Mouse (Mus musculus): ENCODE measurements around the gene Fam187b. TPM values are rescaled to one million over a fixed set of nuclear protein-coding genes. Genes with fewer than 3 reads are reported as not detected.

The Fam187b gene
- total and polyA plus RNA-seq, 2 experiments: 2.4 to 3.9 TPM

- WGBS: 52% methylated on average over 15 of the region's 15 CpGs
- peak overlapping the region; percentile 96 for H3K27ac ChIP-seq (replicated peaks; ENCODE audit: insufficient read depth, low read depth, low read length)
- H3K36me3 ChIP-seq (ENCODE audit: control insufficient read depth, insufficient read depth, low read length): peaks cover 8% of the 10 kb centered on the region; the same call in 1 of the 2 replicates
- peaks cover 20% of the 10 kb centered on the region for H3K79me2 ChIP-seq (ENCODE audit: control insufficient read depth, insufficient read depth, low read length)
- H3K4me3 ChIP-seq (ENCODE audit: insufficient read depth, low read depth, low read length): peak overlapping the region; percentile 82
- H3K4me1 ChIP-seq (ENCODE audit: control insufficient read depth, insufficient read depth, low read length): peaks cover 39% of the 10 kb centered on the region
- DNase-seq (ENCODE audit: extremely low read depth, low read depth, low spot score): no peak
- H3K27me3 ChIP-seq (ENCODE audit: control insufficient read depth, insufficient read depth, low read length): no peaks in the 10 kb centered on the region
- TF ChIP-seq CTCF (IDR thresholded peaks at IDR 0.05; ENCODE audit: low read depth, low read length) (no peak), POLR2A (IDR thresholded peaks at IDR 0.05; ENCODE audit: extremely low read depth, insufficient read depth, low read length) (no peak)
- H3K9ac ChIP-seq (ENCODE audit: low read depth, low read length): peak overlapping the region; percentile 98
Observed at GRCm38 (mm10) chr7:30971901-30972300, 1.7 kb upstream of the Fam187b start.

GRCm38 (mm10) chr7:30972426-30973250, 952 bp upstream of the Fam187b start:
- Histone ChIP-seq H3K4me1 (ENCODE audit: control insufficient read depth, insufficient read depth, low read length) (peaks cover 31% of the 10 kb centered on the region), H3K36me3 (ENCODE audit: control insufficient read depth, insufficient read depth, low read length) (peaks cover 8% of the 10 kb centered on the region; the same call in 1 of the 2 replicates), H3K27ac (replicated peaks; ENCODE audit: insufficient read depth, low read depth, low read length) (peak overlapping the region; percentile 96), H3K27me3 (ENCODE audit: control insufficient read depth, insufficient read depth, low read length) (no peaks in the 10 kb centered on the region), H3K4me3 (ENCODE audit: insufficient read depth, low read depth, low read length) (peak overlapping the region; percentile 82), H3K9ac (ENCODE audit: low read depth, low read length) (peak overlapping the region; percentile 98), H3K79me2 (ENCODE audit: control insufficient read depth, insufficient read depth, low read length) (peaks cover 20% of the 10 kb centered on the region)
- peak; percentile 64 for DNase-seq (ENCODE audit: extremely low read depth, low read depth, low spot score)
- TF ChIP-seq POLR2A (IDR thresholded peaks at IDR 0.05; ENCODE audit: extremely low read depth, insufficient read depth, low read length) (no peak), CTCF (IDR thresholded peaks at IDR 0.05; ENCODE audit: low read depth, low read length) (no peak)
- WGBS: 4% methylated on average over 41 of the region's 41 CpGs

GRCm38 (mm10) chr7:30973251-30973500, 414 bp upstream of the Fam187b start, which contains the start of gene Lsr:
TSS of gene Lsr (minus strand) at chr7:30973464.
- no peak for DNase-seq (ENCODE audit: extremely low read depth, low read depth, low spot score)
- peak; percentile 78 for TF ChIP-seq POLR2A (IDR thresholded peaks at IDR 0.05; ENCODE audit: extremely low read depth, insufficient read depth, low read length)
- TF ChIP-seq CTCF (IDR thresholded peaks at IDR 0.05; ENCODE audit: low read depth, low read length): no peak
- under 1% methylated on average over 19 of the region's 19 CpGs for whole genome bisulfite sequencing
- Histone ChIP-seq H3K79me2 (ENCODE audit: control insufficient read depth, insufficient read depth, low read length) (peaks cover 20% of the 10 kb centered on the region), H3K9ac (ENCODE audit: low read depth, low read length) (peak within 1 kb of the TSS; percentile 98), H3K27me3 (ENCODE audit: control insufficient read depth, insufficient read depth, low read length) (no peaks in the 10 kb centered on the region), H3K4me3 (ENCODE audit: insufficient read depth, low read depth, low read length) (peak within 1 kb of the TSS; percentile 82), H3K36me3 (ENCODE audit: control insufficient read depth, insufficient read depth, low read length) (peaks cover 8% of the 10 kb centered on the region; the same call in 1 of the 2 replicates), H3K4me1 (ENCODE audit: control insufficient read depth, insufficient read depth, low read length) (peaks cover 29% of the 10 kb centered on the region), H3K27ac (replicated peaks; ENCODE audit: insufficient read depth, low read depth, low read length) (peak within 1 kb of the TSS; percentile 96)

GRCm38 (mm10) chr7:30981703-30982102, 8.1 kb downstream of the Fam187b start:
- Histone ChIP-seq H3K36me3 (ENCODE audit: control insufficient read depth, insufficient read depth, low read length) (no peaks in the 10 kb centered on the region), H3K9ac (ENCODE audit: low read depth, low read length) (no peak overlapping the region)
- 91% methylated on average over 4 of the region's 4 CpGs for WGBS

GRCm38 (mm10) chr7:30985357-30985756, 11.8 kb downstream of the Fam187b start:
- peak overlapping the region; percentile 48; the same call in 1 of the 2 replicates for H3K9ac ChIP-seq (ENCODE audit: low read depth, low read length)
- H3K27me3 ChIP-seq (ENCODE audit: control insufficient read depth, insufficient read depth, low read length): no peaks in the 10 kb centered on the region
- H3K27ac ChIP-seq (replicated peaks; ENCODE audit: insufficient read depth, low read depth, low read length): peak overlapping the region; percentile 75
- H3K4me3 ChIP-seq (ENCODE audit: insufficient read depth, low read depth, low read length): no peak overlapping the region
- DNase-seq (ENCODE audit: extremely low read depth, low read depth, low spot score): peak; percentile 85
- WGBS: 35% methylated on average over 9 of the region's 9 CpGs
- peaks cover 25% of the 10 kb centered on the region for H3K4me1 ChIP-seq (ENCODE audit: control insufficient read depth, insufficient read depth, low read length)
- H3K79me2 ChIP-seq (ENCODE audit: control insufficient read depth, insufficient read depth, low read length): no peaks in the 10 kb centered on the region
- no peak for TF ChIP-seq POLR2A (IDR thresholded peaks at IDR 0.05; ENCODE audit: extremely low read depth, insufficient read depth, low read length)
- TF ChIP-seq CTCF (IDR thresholded peaks at IDR 0.05; ENCODE audit: low read depth, low read length): no peak
- H3K36me3 ChIP-seq (ENCODE audit: control insufficient read depth, insufficient read depth, low read length): no peaks in the 10 kb centered on the region

More at GRCm38 (mm10) chr7:30981703-30982102, 8.1 kb downstream of the Fam187b start:
- H3K27ac ChIP-seq (replicated peaks; ENCODE audit: insufficient read depth, low read depth, low read length): no peak overlapping the region
- H3K4me1 ChIP-seq (ENCODE audit: control insufficient read depth, insufficient read depth, low read length): peaks cover 11% of the 10 kb centered on the region
- H3K4me3 ChIP-seq (ENCODE audit: insufficient read depth, low read depth, low read length): no peak overlapping the region
- no peaks in the 10 kb centered on the region for H3K27me3 ChIP-seq (ENCODE audit: control insufficient read depth, insufficient read depth, low read length)
- H3K79me2 ChIP-seq (ENCODE audit: control insufficient read depth, insufficient read depth, low read length): no peaks in the 10 kb centered on the region
- no peak for DNase-seq (ENCODE audit: extremely low read depth, low read depth, low spot score)
- TF ChIP-seq CTCF (IDR thresholded peaks at IDR 0.05; ENCODE audit: low read depth, low read length): no peak
- TF ChIP-seq POLR2A (IDR thresholded peaks at IDR 0.05; ENCODE audit: extremely low read depth, insufficient read depth, low read length): no peak
